Mouse (Mus musculus) neural tube, embryonic 14.5 days (tissue): ENCODE data around the gene Slf1. TPM values are rescaled to one million over a fixed set of nuclear protein-coding genes. Genes with fewer than 3 reads are reported as not detected.

Source experiments
- ATAC-seq: fragments of 200-750 bp; cut with Nextera tagmentation; 2 replicates; pipeline ENCODE4 v1.8.0; 2017; ENCODE audit warnings: low read depth, mild to moderate bottlenecking, moderate TSS enrichment, moderate library complexity
- H3K27ac ChIP-seq: fragments of 300-500 bp; sonication (generic); 2 replicates; pipeline ENCODE4 v1.5.1; 2014; ENCODE audit warnings: low read depth, mild to moderate bottlenecking, control low read depth, low read length, moderate library complexity, mixed read lengths
- H3K27me3 ChIP-seq: fragments of 300-500 bp; sonication (generic); 2 replicates; pipeline ENCODE4 v1.6.1; 2014; ENCODE audit warnings: low read length; ENCODE audit not compliant: control insufficient read depth, insufficient read depth
- H3K36me3 ChIP-seq: fragments of 300-500 bp; sonication (generic); 2 replicates; pipeline ENCODE4 v1.6.1; 2014; ENCODE audit warnings: low read length, mixed read lengths; ENCODE audit not compliant: control insufficient read depth, insufficient read depth
- H3K4me1 ChIP-seq: fragments of 300-500 bp; sonication (generic); 2 replicates; pipeline ENCODE4 v1.6.1; 2014; ENCODE audit warnings: low read length; ENCODE audit not compliant: control insufficient read depth, insufficient read depth
- H3K4me2 ChIP-seq: fragments of 300-500 bp; sonication (generic); 2 replicates; pipeline ENCODE4 v1.6.1; 2014; ENCODE audit warnings: mild to moderate bottlenecking, low read depth, low read length, control low read depth
- H3K4me3 ChIP-seq: fragments of 300-500 bp; sonication (generic); 2 replicates; pipeline ENCODE4 v1.5.1; 2014; ENCODE audit warnings: low read depth, low read length, control low read depth, mixed read lengths
- H3K9ac ChIP-seq: fragments of 300-500 bp; sonication (generic); replicated peaks from 2 replicates; pipeline ENCODE4 v1.6.1; 2014; ENCODE audit warnings: low read depth, mild to moderate bottlenecking, control low read depth, low read length, mixed read lengths
- H3K9me3 ChIP-seq: fragments of 300-500 bp; sonication (generic); 2 replicates; pipeline ENCODE4 v1.6.1; 2016; ENCODE audit warnings: low read length; ENCODE audit not compliant: control insufficient read depth
- WGBS: fragments of 180-500 bp; shearing (Covaris S2); extraction: QIAGEN DNeasy Blood & Tissue Kit; methylation state at CpG from one replicate; pipeline ENCODE4 v1.1.7; 2014; 5-methylcytosine and 5-hydroxymethylcytosine counted together
- polyA plus RNA-seq: library from polyadenylated mRNA; unstranded; fragments of >200 nt; fragmentation: Nextera tagmentation; extraction: Ambion mirVana; gene quantifications from 2 replicates; pipeline ENCODE4 v1.2.1, GENCODE M21; 2014

Slf1 gene
- polyA plus RNA-seq, 1 experiment from 2014 or later: 34.5 TPM

DNA sequence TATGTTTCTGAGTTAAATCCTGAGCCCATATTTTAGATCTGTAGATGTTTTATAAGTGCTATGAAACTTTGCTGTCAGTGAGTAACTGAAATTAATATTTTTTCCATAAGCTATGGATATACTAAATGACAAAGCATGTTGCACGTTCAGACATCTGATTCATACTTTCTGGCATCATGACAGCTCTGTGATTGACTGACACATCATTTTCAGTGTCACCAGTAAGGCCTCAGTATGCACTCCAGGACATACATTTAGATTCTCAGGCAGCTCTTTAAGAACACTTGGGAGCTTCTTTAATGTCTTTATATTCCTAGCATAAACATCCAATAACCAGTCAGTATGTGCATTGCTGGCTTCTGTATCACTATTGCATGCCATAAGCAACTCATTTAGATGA is 91.9 kb downstream of the Slf1 start:
- WGBS: 91% methylated on average over 1 of the region's 1 CpGs
- no peaks in the 10 kb centered on the region for H3K4me1 ChIP-seq

DNA sequence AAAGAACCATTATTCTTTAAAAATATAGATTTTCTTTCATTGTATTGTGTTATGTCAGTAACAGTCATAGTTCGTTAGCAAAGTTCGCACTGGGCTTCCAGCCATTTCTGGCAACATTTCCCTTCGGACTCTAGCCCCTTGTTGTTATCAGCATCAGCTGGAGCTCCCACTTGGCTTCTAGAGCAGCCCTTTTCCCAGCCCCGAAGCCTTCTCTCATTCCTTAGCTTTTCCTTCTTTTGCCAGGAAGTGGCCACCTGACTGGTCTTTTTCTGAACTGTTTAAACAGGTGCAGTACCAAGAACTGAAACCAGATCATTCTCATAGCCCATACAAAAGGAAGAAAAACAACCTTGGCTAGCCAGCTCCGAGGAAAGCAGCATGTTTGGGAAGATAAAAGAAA is 105.7 kb downstream of the Slf1 start:
- no peaks in the 10 kb centered on the region for H3K36me3 ChIP-seq

More for the DNA sequence above, 91.9 kb downstream of the Slf1 start:
- no peak for ATAC-seq
- Histone ChIP-seq H3K27me3 (no peaks in the 10 kb centered on the region), H3K9me3 (no peaks in the 10 kb centered on the region), H3K36me3 (no peaks in the 10 kb centered on the region), H3K27ac (no peak overlapping the region), H3K4me2 (no peak overlapping the region), H3K9ac (no peak overlapping the region), H3K4me3 (no peak overlapping the region)

DNA sequence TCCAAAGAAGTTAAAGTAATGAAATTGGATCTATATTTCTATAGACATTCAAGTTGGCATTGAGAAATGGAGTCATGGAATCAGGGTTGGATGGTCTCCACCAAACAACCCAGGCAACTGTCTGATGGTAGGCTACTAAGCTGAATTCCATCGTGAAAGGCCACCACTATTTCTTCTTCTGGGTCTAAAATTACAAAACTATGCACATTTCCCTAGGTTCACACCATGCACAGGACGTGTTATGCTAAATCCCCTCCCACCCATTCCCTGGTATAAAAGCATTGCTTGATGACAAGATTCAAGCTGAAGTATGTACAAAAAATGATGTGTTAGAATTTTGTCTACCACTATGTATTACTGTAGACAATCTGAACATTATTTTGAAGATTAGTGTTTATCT is 116.4 kb downstream of the Slf1 start:
- Histone ChIP-seq H3K27me3 (no peaks in the 10 kb centered on the region), H3K4me3 (no peak overlapping the region), H3K9ac (no peak overlapping the region), H3K36me3 (no peaks in the 10 kb centered on the region), H3K4me2 (no peak overlapping the region), H3K4me1 (no peaks in the 10 kb centered on the region), H3K9me3 (no peaks in the 10 kb centered on the region), H3K27ac (no peak overlapping the region)
- WGBS: 88% methylated on average over 2 of the region's 2 CpGs
- ATAC-seq: no peak

More for the DNA sequence above, 105.7 kb downstream of the Slf1 start:
- no peak overlapping the region for H3K27ac ChIP-seq
- no peaks in the 10 kb centered on the region for H3K9me3 ChIP-seq
- H3K27me3 ChIP-seq: no peaks in the 10 kb centered on the region
- H3K9ac ChIP-seq: no peak overlapping the region
- no peak overlapping the region for H3K4me3 ChIP-seq
- no peak overlapping the region for H3K4me2 ChIP-seq
- WGBS: 74% methylated on average over 5 of the region's 5 CpGs
- ATAC-seq: no peak
- H3K4me1 ChIP-seq: no peaks in the 10 kb centered on the region

- 91% methylated on average over 1 of the region's 1 CpGs for WGBS
- no peak for ATAC-seq
These were observed 131.6 kb downstream of the Slf1 start for GRCm38 (mm10) chr13:77003684-77004083.

DNA sequence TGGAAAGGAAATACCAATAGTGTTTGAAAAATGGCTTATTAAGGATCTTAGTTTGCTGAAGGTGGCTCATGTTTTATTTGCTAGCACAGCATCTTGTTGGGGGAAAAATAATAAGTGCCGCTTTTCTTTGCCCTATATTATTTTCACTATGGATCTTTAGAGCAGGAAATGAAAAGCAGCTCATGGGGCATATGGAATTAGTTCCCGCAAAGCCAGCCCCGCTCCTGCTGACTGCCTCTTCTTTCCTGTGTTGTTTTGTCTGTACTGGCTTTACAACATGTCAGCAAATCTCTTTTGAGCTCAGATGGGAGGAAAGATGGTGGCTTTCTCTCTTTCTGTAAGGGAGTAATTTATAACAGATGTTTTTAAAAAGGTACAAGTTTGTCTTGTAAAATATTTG is 132.6 kb downstream of the Slf1 start:
- WGBS: 72% methylated on average over 3 of the region's 3 CpGs
- Histone ChIP-seq H3K27me3 (no peaks in the 10 kb centered on the region), H3K27ac (no peak overlapping the region), H3K4me3 (no peak overlapping the region), H3K4me1 (no peaks in the 10 kb centered on the region), H3K9ac (no peak overlapping the region), H3K9me3 (no peaks in the 10 kb centered on the region), H3K36me3 (no peaks in the 10 kb centered on the region), H3K4me2 (no peak overlapping the region)
- ATAC-seq: no peak

More at GRCm38 (mm10) chr13:77003684-77004083, 131.6 kb downstream of the Slf1 start:
- no peak overlapping the region for H3K4me3 ChIP-seq
- H3K27me3 ChIP-seq: no peaks in the 10 kb centered on the region
- H3K4me2 ChIP-seq: no peak overlapping the region
- H3K36me3 ChIP-seq: no peaks in the 10 kb centered on the region
- H3K27ac ChIP-seq: no peak overlapping the region
- H3K4me1 ChIP-seq: no peaks in the 10 kb centered on the region
- H3K9ac ChIP-seq: no peak overlapping the region
- H3K9me3 ChIP-seq: no peaks in the 10 kb centered on the region

Other genes starting within 250 kb of the Slf1 start
- gene 2210408I21Rik, start 67 bp upstream of the Slf1 start, polyA plus RNA-seq: 12.2 and 14.6 TPM in 2 replicates